Mouse (Mus musculus): ENCODE results near the gene Lins1. TPM values are rescaled to one million over a fixed set of nuclear protein-coding genes. Genes with fewer than 3 reads are reported as not detected.

Gene Lins1
- polyA plus RNA-seq, 1 experiment from 2014 or later, result 23.3 TPM

DNA sequence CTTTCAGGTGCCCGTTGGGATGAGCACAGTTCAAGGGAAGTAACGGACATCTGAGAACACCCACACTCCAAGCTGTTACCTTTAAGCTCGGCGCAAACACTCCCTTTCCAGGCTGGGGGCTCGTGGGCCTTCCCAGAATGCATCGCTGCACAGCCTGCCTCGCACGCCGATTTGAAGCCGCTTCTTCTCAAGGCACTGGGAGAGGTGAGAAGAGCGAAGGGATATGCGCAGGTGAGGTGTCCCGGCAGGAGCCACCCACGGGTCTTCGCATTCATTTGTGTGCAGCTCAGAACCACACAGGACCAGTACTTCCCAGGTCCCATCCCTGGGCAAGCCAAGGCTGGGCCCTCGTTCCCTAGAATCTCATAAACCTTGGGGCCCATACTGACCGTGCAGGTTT, 43.7 kb downstream of the Lins1 start:
- H3K9me3 ChIP-seq, result no peaks in the 10 kb centered on the region
- no peak overlapping the region for H3K4me2 ChIP-seq
- WGBS, result 92% methylated on average over 17 of the region's 17 CpGs
- no peaks in the 10 kb centered on the region for H3K27me3 ChIP-seq
- H3K4me1 ChIP-seq, result no peaks in the 10 kb centered on the region
- H3K36me3 ChIP-seq, result no peaks in the 10 kb centered on the region
- H3K27ac ChIP-seq, result no peak overlapping the region
- no peak overlapping the region for H3K4me3 ChIP-seq
- H3K9ac ChIP-seq, result no peak overlapping the region
- no peak for ATAC-seq (ENCODE audit: insufficient number of reproducible peaks, insufficient read depth, low FRiP score, low TSS enrichment, low read depth)

DNA sequence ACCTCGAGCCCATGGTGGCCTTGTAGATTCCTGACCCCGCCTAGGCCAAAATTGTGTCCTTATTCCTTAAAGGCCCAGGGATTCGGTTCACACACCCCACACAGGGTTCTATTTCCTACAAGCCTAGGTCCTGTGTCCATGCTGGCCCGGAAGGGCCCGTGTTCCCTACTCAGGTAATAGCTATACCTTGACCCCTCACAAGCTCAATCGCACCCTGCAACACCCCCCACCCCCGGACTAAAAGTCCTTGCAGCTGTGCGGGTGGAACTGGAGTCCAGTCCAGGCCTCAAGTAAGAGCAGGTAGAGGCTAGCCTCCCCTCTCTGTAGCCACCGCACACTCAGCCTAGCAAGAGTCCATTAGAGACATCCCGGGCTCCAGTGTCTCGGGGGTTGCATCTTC, 44.2 kb downstream of the Lins1 start:
- H3K9me3 ChIP-seq, result no peaks in the 10 kb centered on the region
- H3K36me3 ChIP-seq, result no peaks in the 10 kb centered on the region
- WGBS, result 92% methylated on average over 11 of the region's 11 CpGs
- H3K4me3 ChIP-seq, result no peak overlapping the region
- no peak overlapping the region for H3K4me2 ChIP-seq
- H3K27ac ChIP-seq, result no peak overlapping the region
- no peaks in the 10 kb centered on the region for H3K27me3 ChIP-seq
- no peak overlapping the region for H3K9ac ChIP-seq
- no peak for ATAC-seq (ENCODE audit: insufficient number of reproducible peaks, insufficient read depth, low FRiP score, low TSS enrichment, low read depth)
- H3K4me1 ChIP-seq, result no peaks in the 10 kb centered on the region

DNA sequence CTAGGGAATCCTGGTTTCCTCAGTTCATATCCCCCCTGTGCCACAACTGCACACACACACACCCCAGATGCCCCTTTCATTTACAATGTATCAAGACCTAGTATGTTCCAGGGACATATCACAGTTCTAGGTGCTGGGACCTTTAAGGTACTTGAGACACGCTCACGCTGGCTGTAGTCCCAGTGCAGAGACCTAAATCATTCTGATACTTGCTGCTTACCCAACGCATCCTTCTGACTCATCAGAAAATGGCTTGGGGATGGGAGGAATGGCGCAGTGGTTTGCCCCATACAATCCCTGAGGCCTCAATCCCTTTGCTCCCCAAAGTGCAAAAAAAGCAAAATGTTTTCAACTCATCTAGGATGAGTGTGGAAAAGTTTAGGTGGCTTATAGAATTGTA, 44.8 kb downstream of the Lins1 start:
- no peaks in the 10 kb centered on the region for H3K4me1 ChIP-seq
- no peaks in the 10 kb centered on the region for H3K27me3 ChIP-seq
- H3K9ac ChIP-seq, result no peak overlapping the region
- no peak overlapping the region for H3K4me3 ChIP-seq
- H3K4me2 ChIP-seq, result no peak overlapping the region
- no peak overlapping the region for H3K27ac ChIP-seq
- no peaks in the 10 kb centered on the region for H3K9me3 ChIP-seq
- ATAC-seq (ENCODE audit: insufficient number of reproducible peaks, insufficient read depth, low FRiP score, low TSS enrichment, low read depth), result no peak
- WGBS, result 93% methylated on average over 4 of the region's 4 CpGs
- no peaks in the 10 kb centered on the region for H3K36me3 ChIP-seq

DNA sequence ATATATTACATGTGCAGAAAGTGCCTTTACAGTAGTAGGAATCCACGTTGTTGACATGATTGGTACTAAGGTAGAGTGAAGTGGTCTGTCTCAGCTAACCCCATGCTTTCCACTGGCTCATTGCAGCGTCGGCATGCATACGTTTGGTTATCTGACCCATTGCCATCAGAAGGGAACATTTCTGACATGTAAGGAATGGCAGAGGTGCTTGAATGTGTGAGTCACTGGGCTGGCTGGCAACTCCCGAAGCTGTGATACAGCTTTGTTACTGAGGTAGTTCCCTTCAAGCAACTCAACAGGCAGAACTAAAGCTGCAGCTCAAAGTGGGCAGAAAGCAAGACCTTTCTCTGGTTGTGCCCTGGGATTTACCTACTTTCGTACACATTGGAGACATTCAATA, 45.3 kb downstream of the Lins1 start:
- H3K4me1 ChIP-seq, result no peaks in the 10 kb centered on the region
- H3K27me3 ChIP-seq, result no peaks in the 10 kb centered on the region
- WGBS, result 84% methylated on average over 6 of the region's 6 CpGs
- H3K4me2 ChIP-seq, result no peak overlapping the region
- H3K9me3 ChIP-seq, result no peaks in the 10 kb centered on the region
- H3K4me3 ChIP-seq, result no peak overlapping the region
- no peaks in the 10 kb centered on the region for H3K36me3 ChIP-seq
- no peak overlapping the region for H3K27ac ChIP-seq
- H3K9ac ChIP-seq, result no peak overlapping the region
- ATAC-seq (ENCODE audit: insufficient number of reproducible peaks, insufficient read depth, low FRiP score, low TSS enrichment, low read depth), result no peak

DNA sequence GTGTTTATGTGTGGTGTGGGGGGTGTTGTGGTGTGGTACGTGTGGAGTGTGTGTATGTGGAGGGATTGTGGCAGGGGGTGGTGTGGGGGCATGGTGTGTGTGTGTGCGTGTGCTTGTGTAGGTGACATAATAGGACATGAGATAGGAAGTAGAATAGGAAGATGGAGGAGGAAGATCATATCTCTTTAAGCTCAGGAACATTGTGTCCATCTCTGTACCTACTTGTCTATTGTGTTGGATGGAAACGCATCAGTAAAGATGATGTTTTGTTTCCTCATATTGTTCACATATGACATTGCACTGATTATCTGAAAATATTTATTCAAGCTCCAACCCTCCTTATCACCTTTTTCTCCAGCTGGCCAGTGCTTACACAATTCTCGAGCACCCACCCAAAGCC, 47.7 kb downstream of the Lins1 start:
- Histone ChIP-seq H3K4me3 (no peak overlapping the region), H3K36me3 (no peaks in the 10 kb centered on the region), H3K9ac (no peak overlapping the region), H3K9me3 (no peaks in the 10 kb centered on the region), H3K4me1 (no peaks in the 10 kb centered on the region), H3K27me3 (no peaks in the 10 kb centered on the region), H3K27ac (no peak overlapping the region), H3K4me2 (no peak overlapping the region)
- 79% methylated on average over 4 of the region's 4 CpGs for WGBS
- ATAC-seq (ENCODE audit: insufficient number of reproducible peaks, insufficient read depth, low FRiP score, low TSS enrichment, low read depth), result no peak

DNA sequence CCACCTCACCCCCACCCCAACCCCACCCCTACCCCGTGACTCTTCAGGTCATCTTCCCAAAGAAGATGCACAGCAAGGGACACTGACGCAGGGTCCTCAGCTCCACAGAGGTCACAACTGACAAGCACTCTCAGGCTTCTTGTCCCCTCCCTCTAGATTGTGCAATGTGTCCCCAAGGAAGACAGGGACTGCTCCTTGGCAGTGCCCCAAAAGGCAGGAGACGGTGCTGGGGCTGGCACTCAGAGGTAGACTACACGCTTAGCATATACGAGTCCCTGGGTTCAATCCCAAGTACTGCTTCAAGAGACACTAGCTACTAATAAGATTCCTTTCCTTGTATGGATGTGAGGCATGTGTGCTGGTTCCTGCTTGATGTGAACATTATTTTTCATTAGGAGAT, 51.3 kb downstream of the Lins1 start:
- H3K4me3 ChIP-seq, result no peak overlapping the region
- H3K27ac ChIP-seq, result no peak overlapping the region
- no peak for ATAC-seq (ENCODE audit: insufficient number of reproducible peaks, insufficient read depth, low FRiP score, low TSS enrichment, low read depth)
- H3K4me2 ChIP-seq, result no peak overlapping the region
- H3K9me3 ChIP-seq, result no peaks in the 10 kb centered on the region
- H3K27me3 ChIP-seq, result no peaks in the 10 kb centered on the region
- 0 out of 2 replicates have a peak, but pooled peaks cover 3% of the 10 kb centered on the region for H3K4me1 ChIP-seq
- H3K9ac ChIP-seq, result no peak overlapping the region
- no peaks in the 10 kb centered on the region for H3K36me3 ChIP-seq
- WGBS, result 87% methylated on average over 5 of the region's 5 CpGs

DNA sequence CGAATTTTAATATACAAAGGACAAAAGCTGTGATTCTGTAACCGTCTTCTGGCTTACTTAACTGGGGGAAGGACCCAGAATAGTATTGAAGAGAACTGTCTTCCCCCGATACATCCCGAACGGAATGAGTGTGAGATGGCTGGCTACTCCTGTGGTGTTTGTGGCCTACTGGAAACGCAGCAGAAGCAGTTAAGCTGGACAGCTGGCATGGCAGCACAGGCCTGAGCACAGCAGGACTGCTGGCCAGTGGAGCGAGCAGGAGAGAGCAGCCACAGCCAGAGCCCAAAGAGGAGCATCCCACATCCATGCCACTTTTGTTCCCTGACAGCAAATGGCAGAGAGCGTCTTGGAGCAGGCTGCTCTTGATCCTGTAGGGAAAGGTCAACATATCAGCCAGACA, 51.7 kb downstream of the Lins1 start:
- 79% methylated on average over 8 of the region's 8 CpGs for WGBS
- Histone ChIP-seq H3K36me3 (no peaks in the 10 kb centered on the region), H3K4me3 (no peak overlapping the region), H3K27me3 (no peaks in the 10 kb centered on the region), H3K4me1 (0 out of 2 replicates have a peak, but pooled peaks cover 3% of the 10 kb centered on the region), H3K9me3 (no peaks in the 10 kb centered on the region), H3K4me2 (no peak overlapping the region), H3K9ac (no peak overlapping the region), H3K27ac (no peak overlapping the region)
- no peak for ATAC-seq (ENCODE audit: insufficient number of reproducible peaks, insufficient read depth, low FRiP score, low TSS enrichment, low read depth)

DNA sequence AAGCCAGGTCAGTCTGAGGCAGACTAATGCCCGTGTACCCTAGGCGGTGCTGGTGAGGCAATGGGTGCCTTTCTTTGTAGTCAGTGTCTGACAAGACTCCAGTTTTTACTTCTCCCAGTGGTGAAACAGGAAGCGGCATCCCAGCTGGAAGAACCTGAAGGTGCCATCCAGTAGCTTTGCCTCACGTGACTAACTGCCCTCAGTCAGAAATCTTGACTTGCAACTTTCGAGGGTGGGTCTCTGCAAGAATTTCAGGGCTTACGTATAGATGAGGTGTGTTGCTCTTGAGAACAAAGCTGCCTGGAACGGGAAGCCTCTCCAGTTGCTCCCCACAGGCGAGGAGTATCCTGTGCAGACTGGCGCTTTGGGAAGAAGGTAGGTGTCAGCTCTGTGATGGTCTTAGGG, 53.7 kb downstream of the Lins1 start, which contains the start of gene Cers3:
Gene Cers3 (plus strand): TSS at position 128 of the 405 bp plus-strand sequence.
- H3K4me1 ChIP-seq, result 0 out of 2 replicates have a peak, but pooled peaks cover 3% of the 10 kb centered on the region
- no peaks in the 10 kb centered on the region for H3K9me3 ChIP-seq
- H3K4me3 ChIP-seq, result peak within 1 kb of the TSS; percentile 20
- H3K27ac ChIP-seq, result peak within 1 kb of the TSS; percentile 39
- peak within 1 kb of the TSS; percentile 20; the same call in 1 of the 2 replicates for H3K4me2 ChIP-seq
- H3K36me3 ChIP-seq, result no peaks in the 10 kb centered on the region
- WGBS, result 63% methylated on average over 9 of the region's 9 CpGs
- H3K27me3 ChIP-seq, result no peaks in the 10 kb centered on the region
- ATAC-seq (ENCODE audit: insufficient number of reproducible peaks, insufficient read depth, low FRiP score, low TSS enrichment, low read depth), result no peak
- H3K9ac ChIP-seq, result no peak within 1 kb of the TSS

DNA sequence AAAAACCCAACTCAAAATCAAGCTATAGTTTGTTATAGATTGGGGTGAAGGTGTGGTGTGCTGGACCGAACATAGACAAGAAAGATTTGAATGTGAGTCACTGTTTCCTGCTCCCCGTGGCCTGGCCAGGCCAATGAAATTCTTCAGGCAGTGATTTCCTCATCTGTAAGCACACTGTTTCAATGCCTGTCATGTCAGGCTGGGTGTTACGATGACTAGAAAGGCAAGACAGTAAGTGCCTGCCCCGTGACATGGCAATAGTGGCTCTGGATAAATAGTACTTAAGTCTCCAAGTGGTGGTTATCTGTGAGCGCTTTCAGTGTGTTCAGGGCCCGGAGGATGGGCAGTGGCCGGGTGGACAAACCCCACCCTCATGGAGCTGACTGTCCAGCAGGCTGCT, 57.3 kb downstream of the Lins1 start:
- Histone ChIP-seq H3K9me3 (no peaks in the 10 kb centered on the region), H3K27me3 (no peaks in the 10 kb centered on the region), H3K9ac (no peak overlapping the region), H3K27ac (no peak overlapping the region), H3K36me3 (no peaks in the 10 kb centered on the region), H3K4me2 (no peak overlapping the region), H3K4me3 (no peak overlapping the region), H3K4me1 (0 out of 2 replicates have a peak, but pooled peaks cover 3% of the 10 kb centered on the region)
- ATAC-seq (ENCODE audit: insufficient number of reproducible peaks, insufficient read depth, low FRiP score, low TSS enrichment, low read depth), result no peak
- 80% methylated on average over 7 of the region's 7 CpGs for WGBS

DNA sequence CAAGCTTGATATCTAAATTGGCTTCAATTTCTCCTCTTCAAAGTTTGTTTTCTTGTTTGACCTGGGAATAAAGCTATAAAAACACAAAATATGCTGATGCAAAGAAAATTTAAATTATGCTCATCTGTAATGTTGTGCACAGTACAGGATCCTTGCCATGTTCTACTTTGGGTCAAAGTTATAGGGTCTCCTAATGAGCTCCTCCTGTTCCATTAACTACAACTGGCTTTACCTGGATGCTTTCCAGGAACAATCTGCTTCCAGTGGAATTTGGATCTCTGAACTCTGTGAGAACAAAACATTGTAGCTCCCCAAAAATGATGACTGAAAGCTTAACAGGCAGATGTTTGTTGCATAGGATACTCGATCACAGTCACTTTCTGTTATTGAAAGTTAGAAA, 60.3 kb downstream of the Lins1 start:
- no peaks in the 10 kb centered on the region for H3K27me3 ChIP-seq
- no peaks in the 10 kb centered on the region for H3K9me3 ChIP-seq
- H3K4me2 ChIP-seq, result no peak overlapping the region
- H3K9ac ChIP-seq, result no peak overlapping the region
- ATAC-seq (ENCODE audit: insufficient number of reproducible peaks, insufficient read depth, low FRiP score, low TSS enrichment, low read depth), result no peak
- 0 out of 2 replicates have a peak, but pooled peaks cover 8% of the 10 kb centered on the region for H3K4me1 ChIP-seq
- WGBS, result 65% methylated on average over 1 of the region's 1 CpGs
- no peak overlapping the region for H3K27ac ChIP-seq
- H3K36me3 ChIP-seq, result no peaks in the 10 kb centered on the region
- H3K4me3 ChIP-seq, result no peak overlapping the region

DNA sequence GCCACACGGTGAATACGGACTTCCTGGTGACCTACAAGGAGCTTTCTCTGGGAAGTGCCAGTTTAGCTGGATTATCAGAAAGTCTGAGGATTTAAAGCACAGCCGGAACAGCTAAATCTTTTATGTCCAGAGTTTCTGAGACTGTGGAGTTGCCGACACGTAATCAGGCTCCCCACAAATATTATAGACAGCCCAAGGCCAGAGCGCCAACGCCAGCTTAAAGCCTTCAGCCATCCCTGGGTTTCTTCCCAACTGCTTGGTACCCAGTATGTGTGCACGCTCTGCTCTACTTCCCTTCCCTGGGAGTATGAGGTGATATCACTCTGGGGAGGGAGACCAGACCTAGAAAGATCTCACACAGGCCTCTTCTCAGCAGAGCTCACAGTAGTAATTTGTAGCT, 64.1 kb downstream of the Lins1 start:
- WGBS, result 79% methylated on average over 8 of the region's 8 CpGs
- no peak overlapping the region for H3K27ac ChIP-seq
- ATAC-seq (ENCODE audit: insufficient number of reproducible peaks, insufficient read depth, low FRiP score, low TSS enrichment, low read depth), result no peak

DNA sequence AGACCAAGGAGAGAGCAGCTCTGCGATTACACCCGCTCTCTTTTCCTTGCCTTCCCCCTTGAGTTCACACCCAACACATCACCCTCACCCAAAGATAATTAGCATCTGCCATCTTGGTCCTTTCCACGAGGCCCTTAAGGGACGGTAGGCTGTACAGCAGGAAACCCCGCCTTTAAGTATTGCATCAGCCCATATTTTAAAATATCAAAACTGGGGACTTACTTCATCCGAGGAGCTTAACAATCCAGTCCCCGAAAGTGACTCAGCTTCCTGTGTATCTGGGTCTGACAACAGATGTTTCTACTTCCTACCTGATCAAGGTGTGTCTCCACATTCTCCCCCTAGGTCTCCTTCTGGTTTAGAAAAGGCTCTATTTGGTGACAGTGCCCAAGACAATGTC, 65.9 kb downstream of the Lins1 start:
- ATAC-seq (ENCODE audit: insufficient number of reproducible peaks, insufficient read depth, low FRiP score, low TSS enrichment, low read depth), result no peak
- Histone ChIP-seq H3K27ac (no peak overlapping the region), H3K36me3 (no peaks in the 10 kb centered on the region), H3K9ac (no peak overlapping the region), H3K4me1 (peaks cover 18% of the 10 kb centered on the region; the same call in 1 of the 2 replicates), H3K9me3 (no peaks in the 10 kb centered on the region), H3K4me3 (no peak overlapping the region), H3K4me2 (no peak overlapping the region), H3K27me3 (no peaks in the 10 kb centered on the region)
- 80% methylated on average over 7 of the region's 7 CpGs for WGBS

More for the DNA sequence above, 64.1 kb downstream of the Lins1 start:
- Histone ChIP-seq H3K9ac (no peak overlapping the region), H3K9me3 (no peaks in the 10 kb centered on the region), H3K4me3 (no peak overlapping the region), H3K36me3 (no peaks in the 10 kb centered on the region), H3K4me1 (peaks cover 18% of the 10 kb centered on the region; the same call in 1 of the 2 replicates), H3K4me2 (no peak overlapping the region), H3K27me3 (no peaks in the 10 kb centered on the region)
